Mouse (Mus musculus): ENCODE results near the gene Pdss1.
A peak's percentile ranks its signal among the peaks of the same experiment; 100 is the strongest.
"Not testable (repeated sequence)": the region's sequence is repeated elsewhere in the genome, so short reads cannot be mapped to it uniquely, and the experiment has no call there.

Pdss1 gene

GRCm38 (mm10) chr2:22895282-22896273 lies at the start of gene Pdss1:
TSS of gene Pdss1 (plus strand) at chr2:22895522.
- peak; percentile 93 to 97 for DNase-seq (ENCODE audit: inconsistent age in 2 of 2, low spot score in 1 of 2)

GRCm38 (mm10) chr2:22851900-22852299 lies 43.4 kb upstream of the Pdss1 start:
- DNase-seq (ENCODE audit: inconsistent age in 2 of 2, low spot score in 1 of 2) = no peak

GRCm38 (mm10) chr2:22857501-22857900 lies 37.8 kb upstream of the Pdss1 start:
- no peak for DNase-seq (ENCODE audit: inconsistent age in 2 of 2, low spot score in 1 of 2)

- DNase-seq (ENCODE audit: inconsistent age in 2 of 2, low spot score in 1 of 2) = peak in 1 of 2 experiments; percentile 43
These were observed 33.1 kb upstream of the Pdss1 start for GRCm38 (mm10) chr2:22862194-22862593.

GRCm38 (mm10) chr2:22864394-22865037 lies 30.8 kb upstream of the Pdss1 start:
- DNase-seq (ENCODE audit: inconsistent age in 2 of 2, low spot score in 1 of 2) = peak; percentile 65 to 88

GRCm38 (mm10) chr2:22865818-22866217 lies 29.5 kb upstream of the Pdss1 start:
- no peak for DNase-seq (ENCODE audit: inconsistent age in 2 of 2, low spot score in 1 of 2)

- DNase-seq (ENCODE audit: inconsistent age in 2 of 2, low spot score in 1 of 2) = no peak
These were observed 28.4 kb upstream of the Pdss1 start for GRCm38 (mm10) chr2:22866894-22867424.

GRCm38 (mm10) chr2:22873159-22873558 lies 22.2 kb upstream of the Pdss1 start:
- no peak for DNase-seq (ENCODE audit: inconsistent age in 2 of 2, low spot score in 1 of 2)

GRCm38 (mm10) chr2:22874628-22875027 lies 20.7 kb upstream of the Pdss1 start:
- no peak for DNase-seq (ENCODE audit: inconsistent age in 2 of 2, low spot score in 1 of 2)

GRCm38 (mm10) chr2:22876614-22877013 lies 18.7 kb upstream of the Pdss1 start:
- no peak for DNase-seq (ENCODE audit: inconsistent age in 2 of 2, low spot score in 1 of 2)

- no peak for DNase-seq (ENCODE audit: inconsistent age in 2 of 2, low spot score in 1 of 2)
These were observed 16.5 kb upstream of the Pdss1 start for GRCm38 (mm10) chr2:22878781-22879180.

GRCm38 (mm10) chr2:22880726-22881125 lies 14.6 kb upstream of the Pdss1 start:
- DNase-seq (ENCODE audit: inconsistent age in 2 of 2, low spot score in 1 of 2) = not testable (repeated sequence)

- DNase-seq (ENCODE audit: inconsistent age in 2 of 2, low spot score in 1 of 2) = no peak
These were observed 415 bp upstream of the Pdss1 start for GRCm38 (mm10) chr2:22894932-22895281.

GRCm38 (mm10) chr2:22903947-22904346 lies 8.6 kb downstream of the Pdss1 start:
- no peak for DNase-seq (ENCODE audit: inconsistent age in 2 of 2, low spot score in 1 of 2)

- DNase-seq (ENCODE audit: inconsistent age in 2 of 2, low spot score in 1 of 2) = no peak
These were observed 19.1 kb downstream of the Pdss1 start for GRCm38 (mm10) chr2:22914421-22914820.

GRCm38 (mm10) chr2:22918651-22919050 lies 23.3 kb downstream of the Pdss1 start:
- DNase-seq (ENCODE audit: inconsistent age in 2 of 2, low spot score in 1 of 2) = no peak

- DNase-seq (ENCODE audit: inconsistent age in 2 of 2, low spot score in 1 of 2) = not testable (repeated sequence)
These were observed 30.6 kb downstream of the Pdss1 start for GRCm38 (mm10) chr2:22925911-22926310.

GRCm38 (mm10) chr2:22928259-22928658 lies 32.9 kb downstream of the Pdss1 start:
- DNase-seq (ENCODE audit: inconsistent age in 2 of 2, low spot score in 1 of 2) = no peak

GRCm38 (mm10) chr2:22933556-22933955 lies 38.2 kb downstream of the Pdss1 start:
- DNase-seq (ENCODE audit: inconsistent age in 2 of 2, low spot score in 1 of 2) = no peak

- peak; percentile 23 to 59 for DNase-seq (ENCODE audit: inconsistent age in 2 of 2, low spot score in 1 of 2)
These were observed 54.6 kb downstream of the Pdss1 start for GRCm38 (mm10) chr2:22949956-22950355.

- no peak for DNase-seq (ENCODE audit: inconsistent age in 2 of 2, low spot score in 1 of 2)
These were observed 59.0 kb downstream of the Pdss1 start for GRCm38 (mm10) chr2:22954278-22954677.

- DNase-seq (ENCODE audit: inconsistent age in 2 of 2, low spot score in 1 of 2) = no peak
These were observed 60.6 kb downstream of the Pdss1 start for GRCm38 (mm10) chr2:22955914-22956313.
